Mouse (Mus musculus): Measurements from ENCODE around the gene Magea10. TPM values are rescaled to one million over a fixed set of nuclear protein-coding genes. Genes with fewer than 3 reads are reported as not detected.

Gene Magea10
- not detected in 4 replicates for total RNA-seq (2023; ENCODE audit: inconsistent age)

GRCm38 (mm10) chrX:72386758-72387157 is at the start of gene Magea10:
Gene Magea10, minus strand, starts transcription at chrX:72386858.

Other genes with a start within 250 kb of the Magea10 start
- not detected in 4 replicates for gene Magea4, start 164.8 kb downstream of the Magea10 start, total RNA-seq (2023; ENCODE audit: inconsistent age)
- 0.13 TPM in 1 of 4 replicates, not detected in the others for gene Gabre, start 112.1 kb downstream of the Magea10 start, total RNA-seq (2023; ENCODE audit: inconsistent age)

Measured in B cell, adult (primary cell).